19 mouse cellular contexts compared by ENCODE assay signal in genomic region chr8:126502722-126503121, GRCm38 (mm10). TPM values are rescaled to one million over a fixed set of nuclear protein-coding genes. Genes with fewer than 3 reads are reported as not detected.
DNase-seq lines count a peak whose midpoint lies in the region; ATAC-seq and TF ChIP-seq lines count a peak whose summit lies in the region.
"Had no signal": no experiment of that assay in that cellular context is flagged by ENCODE, and none has a peak within 500 bp of the region (broad histone marks: within the 10 kb centered on the region; RNA-seq: fewer than 3 reads in every experiment).

No protein-coding gene starts in this region.

- H3K9ac ChIP-seq in kidney, postnatal 0 days (ENCODE audit: low read depth, low read length), result no peak overlapping the region
- H3K9ac ChIP-seq in MEL (ENCODE audit: control insufficient read depth, low read depth, low read length, poor library complexity, severe bottlenecking), result no peak overlapping the region
- H3K9ac ChIP-seq: limb, embryonic 15.5 days; midbrain, embryonic 12.5 days had no signal

- WGBS in kidney, postnatal 0 days, result 21% methylated on average over 2 of the region's 2 CpGs
- WGBS in limb, embryonic 10.5 days, result 47% methylated on average over 2 of the region's 2 CpGs

- no peak overlapping the region for H3K4me2 ChIP-seq in kidney, postnatal 0 days (ENCODE audit: low read length)
- H3K4me2 ChIP-seq: limb, embryonic 15.5 days; midbrain, embryonic 12.5 days had no signal

- no peaks in the 10 kb centered on the region for H3K9me3 ChIP-seq in kidney, postnatal 0 days (replicated peaks; ENCODE audit: low read length)
- H3K9me3 ChIP-seq in MEL (replicated peaks; ENCODE audit: insufficient read depth, low read length), result no peaks in the 10 kb centered on the region
- H3K9me3 ChIP-seq in limb, embryonic 10.5 days (replicated peaks), result no peaks in the 10 kb centered on the region
- H3K9me3 ChIP-seq: limb, embryonic 15.5 days had no signal

- no peaks in the 10 kb centered on the region for H3K36me3 ChIP-seq in kidney, postnatal 0 days (ENCODE audit: insufficient read depth, low read length)
- no peaks in the 10 kb centered on the region for H3K36me3 ChIP-seq in MEL (ENCODE audit: control insufficient read depth in 1 of 2, insufficient read depth in 2 of 2, low read length in 2 of 2)
- H3K36me3 ChIP-seq in limb, embryonic 10.5 days, result no peaks in the 10 kb centered on the region
- H3K36me3 ChIP-seq: limb, embryonic 15.5 days; midbrain, embryonic 12.5 days had no signal

- peaks cover 13% of the 10 kb centered on the region for H3K4me1 ChIP-seq in kidney, postnatal 0 days (replicated peaks; ENCODE audit: insufficient read depth, low read length)
- peaks cover 0 to 4% of the 10 kb centered on the region in 2 experiments; a peak in 1 of 4 replicates for H3K4me1 ChIP-seq in MEL (ENCODE audit: control insufficient read depth in 1 of 2, insufficient read depth in 2 of 2, low read length in 2 of 2)
- H3K4me1 ChIP-seq in limb, embryonic 10.5 days, result peaks cover 7% of the 10 kb centered on the region

- H3K4me3 ChIP-seq in kidney, postnatal 0 days (replicated peaks; ENCODE audit: low read depth, low read length), result no peak overlapping the region
- no peak overlapping the region for H3K4me3 ChIP-seq in MEL (ENCODE audit: control insufficient read depth in 1 of 2, insufficient read depth in 1 of 2, low read depth in 2 of 2, low read length in 2 of 2)
- H3K4me3 ChIP-seq in limb, embryonic 10.5 days, result no peak overlapping the region
- H3K4me3 ChIP-seq: limb, embryonic 15.5 days; midbrain, embryonic 12.5 days; myocyte had no signal

- H3K27me3 ChIP-seq in kidney, postnatal 0 days (ENCODE audit: insufficient read depth, low read length), result no peaks in the 10 kb centered on the region
- H3K27me3 ChIP-seq in MEL (ENCODE audit: control insufficient read depth in 1 of 2, insufficient read depth in 2 of 2, low read length in 2 of 2), result no peaks in the 10 kb centered on the region; a peak in 1 of 4 replicates
- H3K27me3 ChIP-seq in limb, embryonic 10.5 days (ENCODE audit: low read depth, poor library complexity, severe bottlenecking), result no peaks in the 10 kb centered on the region
- H3K27me3 ChIP-seq: limb, embryonic 15.5 days had no signal

- TF ChIP-seq EP300 in MEL (IDR thresholded peaks at IDR 0.05; ENCODE audit: low read depth in 1 of 2, low read length in 2 of 2), result no peak

- TF ChIP-seq CTCF in kidney, postnatal 0 days (IDR thresholded peaks at IDR 0.05; ENCODE audit: low read depth), result no peak
- no peak for TF ChIP-seq CTCF in MEL (IDR thresholded peaks at IDR 0.05 in 2 of 3, conservative IDR thresholded peaks at IDR 0.05 in 1 of 3; ENCODE audit: control insufficient read depth in 1 of 3, insufficient read depth in 1 of 3, low read depth in 2 of 3, low read length in 3 of 3, poor library complexity in 1 of 3, severe bottlenecking in 1 of 3)

- peak; percentile 55 for ATAC-seq in kidney, postnatal 0 days (replicated peaks; ENCODE audit: low FRiP score, low read depth)
- ATAC-seq in megakaryocyte progenitor cell, adult 5-6 weeks (replicated peaks; ENCODE audit: poor library complexity), result peak; percentile 72
- ATAC-seq: forebrain, embryonic 14.5 days; hindbrain, embryonic 16.5 days had no signal

- DNase-seq in adrenal gland, adult 2 months, result peak; percentile 54
- DNase-seq in adrenal gland, postnatal 10 days, result no peak
- peak; percentile 42 for DNase-seq in kidney, postnatal 0 days (ENCODE audit: low spot score)
- no peak for DNase-seq in kidney, postnatal 14 days
- peak; percentile 77 for DNase-seq in MEL (ENCODE audit: low read depth, low spot score)
- no peak for DNase-seq in limb, embryonic 10.5 days (ENCODE audit: low spot score)
- DNase-seq in spleen, postnatal 10 days (ENCODE audit: low spot score in 2 of 2), result no peak
- DNase-seq: heart, adult 11 months; heart, postnatal 10 days; kidney, adult 8-10 months; lung, postnatal 10 days; retina, postnatal 1 day; spleen, adult 18-20 months had no signal

- no peak for TF ChIP-seq RAD21 in MEL (IDR thresholded peaks at IDR 0.05; ENCODE audit: low read depth, low read length)

- H3K79me2 ChIP-seq in MEL (ENCODE audit: control insufficient read depth, insufficient read depth, low read length, poor library complexity), result no peaks in the 10 kb centered on the region

- no peak overlapping the region for H3K27ac ChIP-seq in kidney, postnatal 0 days
- H3K27ac ChIP-seq in MEL (ENCODE audit: control insufficient read depth, low read depth, low read length), result no peak overlapping the region
- H3K27ac ChIP-seq in limb, embryonic 10.5 days, result no peak overlapping the region
- H3K27ac ChIP-seq: limb, embryonic 15.5 days; midbrain, embryonic 12.5 days had no signal

- no peak for TF ChIP-seq POLR2A in MEL (IDR thresholded peaks at IDR 0.05; ENCODE audit: control insufficient read depth in 1 of 2, insufficient read depth in 1 of 2, low read depth in 1 of 2, low read length in 2 of 2, poor library complexity in 1 of 2)

TF ChIP-seq in MEL, 35 proteins besides CTCF, POLR2A, EP300 and RAD21:
- TF ChIP-seq MYC (IDR thresholded peaks at IDR 0.05; ENCODE audit: low read depth, low read length), result no peak
- no peak for TF ChIP-seq CHD1 (IDR thresholded peaks at IDR 0.05; ENCODE audit: low read depth, low read length)
- peak; percentile 64; the same call in 1 of the 2 replicates for TF ChIP-seq TBP (IDR thresholded peaks at IDR 0.05; ENCODE audit: low read depth, low read length)
- TF ChIP-seq ZNF384 (IDR thresholded peaks at IDR 0.05; ENCODE audit: low read depth, low read length), result no peak
- TF ChIP-seq POLR2AphosphoS2 (IDR thresholded peaks at IDR 0.05; ENCODE audit: low read length), result no peak
- TF ChIP-seq USF2 (IDR thresholded peaks at IDR 0.05; ENCODE audit: borderline replicate concordance in 1 of 2, insufficient read depth in 1 of 2, low read depth in 1 of 2, low read length in 2 of 2), result no peak
- no peak for TF ChIP-seq MAZ (IDR thresholded peaks at IDR 0.05; ENCODE audit: low read depth, low read length)
- TF ChIP-seq USF1 (IDR thresholded peaks at IDR 0.05; ENCODE audit: low read depth, low read length), result peak; percentile 54; the same call in 1 of the 2 replicates
- TF ChIP-seq TCF12 (IDR thresholded peaks at IDR 0.05; ENCODE audit: low read depth, low read length), result no peak
- TF ChIP-seq BHLHE40 (IDR thresholded peaks at IDR 0.05; ENCODE audit: borderline replicate concordance, low read depth, low read length), result no peak
- no peak for TF ChIP-seq MYB (IDR thresholded peaks at IDR 0.05; ENCODE audit: low read depth, low read length)
- TF ChIP-seq MXI1 (IDR thresholded peaks at IDR 0.05; ENCODE audit: low read depth, low read length), result no peak
TF ChIP-seq in MEL: peak in this region for 2.

RNA-seq across cellular contexts. Expression of gene Tarbp1, which starts 27.9 kb away (rescaled TPM):
- total RNA-seq in adrenal gland, adult 2 months (2021), result 1 to 10 TPM; 4.8 to 5.0 TPM
- polyA plus RNA-seq in adrenal gland, adult 2 months (2012; rRNA removed), result 3.8 and 4.1 TPM in 2 replicates
- total RNA-seq in adrenal gland, postnatal 10 days (2021), result 1 to 10 TPM; 8.7 to 9.8 TPM
- polyA plus RNA-seq in kidney, postnatal 0 days (2015; fragmentation: Nextera tagmentation; extraction: Ambion mirVana), result 2.6 and 3.3 TPM in 2 replicates
- total RNA-seq in MEL (2012; rRNA removed), result 5.4 and 6.0 TPM in 2 replicates
- polyA plus RNA-seq in MEL (2012; ENCODE audit: insufficient read depth in 1 of 2, insufficient read length in 2 of 2, low read depth in 1 of 2, low replicate concordance in 2 of 2, missing spikeins in 1 of 2), result 1 to 10 TPM in 1 of 2 experiments, not detected in 1; 8.4 TPM
- total RNA-seq in megakaryocyte progenitor cell, adult 5-6 weeks (2015), result 10.3 and 12.5 TPM in 2 replicates
- total RNA-seq in megakaryocyte progenitor cell, adult 5-6 weeks (2017), result 6.4 and 11.4 TPM in 2 replicates
- polyA plus RNA-seq in limb, embryonic 10.5 days (2016; fragmentation: Nextera tagmentation; extraction: Ambion mirVana), result 2.6 and 2.9 TPM in 2 replicates

Comparison
In these comparisons a context has a peak if more than half of its experiments do, and no peak if none do; other contexts are left out.
1. DNase-seq: peak in adrenal gland, adult 2 months (single experiment), kidney, postnatal 0 days (single experiment) and MEL (single experiment); none in adrenal gland, postnatal 10 days (single experiment), kidney, postnatal 14 days (single experiment), limb, embryonic 10.5 days (single experiment) and spleen, postnatal 10 days (0 of 2).